Mouse (Mus musculus): ENCODE measurements at regions not wholly inside any gene's neighbourhood (a gene's known extent, or its start where the extent isn't known, plus 50 kb on each side); places are given as distances from the start of the nearest gene placed in this dataset.

- no peaks in the 10 kb centered on the region for H3K36me3 ChIP-seq (ENCODE audit: control insufficient read depth, insufficient read depth, low read length, poor library complexity, severe bottlenecking)
- no peaks in the 10 kb centered on the region for H3K27me3 ChIP-seq (ENCODE audit: control insufficient read depth, insufficient read depth, low read length, poor library complexity, severe bottlenecking)
- no peaks in the 10 kb centered on the region for H3K9me3 ChIP-seq (replicated peaks; ENCODE audit: control insufficient read depth, insufficient read depth, low read length, poor library complexity, severe bottlenecking)
- H3K9ac ChIP-seq (ENCODE audit: low read depth, poor library complexity, severe bottlenecking), result no peak overlapping the region
- TF ChIP-seq POLR2A (IDR thresholded peaks at IDR 0.05; ENCODE audit: insufficient read depth, low read length), result no peak
- no peak for TF ChIP-seq EP300 (IDR thresholded peaks at IDR 0.05; ENCODE audit: insufficient read depth, low read depth, low read length)
- no peak for TF ChIP-seq CTCF (IDR thresholded peaks at IDR 0.05; ENCODE audit: low read depth, low read length)
- no peak overlapping the region for H3K27ac ChIP-seq (ENCODE audit: insufficient read depth, low read length)
- no peak overlapping the region for H3K4me3 ChIP-seq (ENCODE audit: low read depth, low read length)
- H3K4me1 ChIP-seq (ENCODE audit: control insufficient read depth, insufficient read depth, low read length), result no peaks in the 10 kb centered on the region
These were observed 831.8 kb upstream of the Chrm3 start for GRCm38 (mm10) chr13:11192471-11192870.

GRCm38 (mm10) chr13:11181191-11181590 lies 820.5 kb upstream of the Chrm3 start:
- TF ChIP-seq CTCF (IDR thresholded peaks at IDR 0.05; ENCODE audit: low read depth, low read length) (no peak), EP300 (IDR thresholded peaks at IDR 0.05; ENCODE audit: insufficient read depth, low read depth, low read length) (no peak), POLR2A (IDR thresholded peaks at IDR 0.05; ENCODE audit: insufficient read depth, low read length) (no peak)
- Histone ChIP-seq H3K4me1 (ENCODE audit: control insufficient read depth, insufficient read depth, low read length) (peaks cover 3% of the 10 kb centered on the region), H3K4me3 (ENCODE audit: low read depth, low read length) (no peak overlapping the region), H3K9me3 (replicated peaks; ENCODE audit: control insufficient read depth, insufficient read depth, low read length, poor library complexity, severe bottlenecking) (no peaks in the 10 kb centered on the region), H3K9ac (ENCODE audit: low read depth, poor library complexity, severe bottlenecking) (no peak overlapping the region), H3K36me3 (ENCODE audit: control insufficient read depth, insufficient read depth, low read length, poor library complexity, severe bottlenecking) (no peaks in the 10 kb centered on the region), H3K27me3 (ENCODE audit: control insufficient read depth, insufficient read depth, low read length, poor library complexity, severe bottlenecking) (no peaks in the 10 kb centered on the region), H3K27ac (ENCODE audit: insufficient read depth, low read length) (no peak overlapping the region)

- H3K4me3 ChIP-seq (ENCODE audit: low read depth, low read length), result no peak overlapping the region
- H3K9ac ChIP-seq (ENCODE audit: low read depth, poor library complexity, severe bottlenecking), result no peak overlapping the region
- no peaks in the 10 kb centered on the region for H3K27me3 ChIP-seq (ENCODE audit: control insufficient read depth, insufficient read depth, low read length, poor library complexity, severe bottlenecking)
- TF ChIP-seq POLR2A (IDR thresholded peaks at IDR 0.05; ENCODE audit: insufficient read depth, low read length) (no peak), CTCF (IDR thresholded peaks at IDR 0.05; ENCODE audit: low read depth, low read length) (no peak), EP300 (IDR thresholded peaks at IDR 0.05; ENCODE audit: insufficient read depth, low read depth, low read length) (no peak)
- H3K4me1 ChIP-seq (ENCODE audit: control insufficient read depth, insufficient read depth, low read length), result peaks cover 3% of the 10 kb centered on the region
- no peak overlapping the region for H3K27ac ChIP-seq (ENCODE audit: insufficient read depth, low read length)
- H3K9me3 ChIP-seq (replicated peaks; ENCODE audit: control insufficient read depth, insufficient read depth, low read length, poor library complexity, severe bottlenecking), result no peaks in the 10 kb centered on the region
- no peaks in the 10 kb centered on the region for H3K36me3 ChIP-seq (ENCODE audit: control insufficient read depth, insufficient read depth, low read length, poor library complexity, severe bottlenecking)
These were observed 819.7 kb upstream of the Chrm3 start for GRCm38 (mm10) chr13:11180356-11180755.

- Histone ChIP-seq H3K9me3 (replicated peaks; ENCODE audit: control insufficient read depth, insufficient read depth, low read length, poor library complexity, severe bottlenecking) (no peaks in the 10 kb centered on the region), H3K4me1 (ENCODE audit: control insufficient read depth, insufficient read depth, low read length) (peaks cover 3% of the 10 kb centered on the region), H3K9ac (ENCODE audit: low read depth, poor library complexity, severe bottlenecking) (no peak overlapping the region), H3K36me3 (ENCODE audit: control insufficient read depth, insufficient read depth, low read length, poor library complexity, severe bottlenecking) (no peaks in the 10 kb centered on the region), H3K27ac (ENCODE audit: insufficient read depth, low read length) (no peak overlapping the region), H3K27me3 (ENCODE audit: control insufficient read depth, insufficient read depth, low read length, poor library complexity, severe bottlenecking) (no peaks in the 10 kb centered on the region), H3K4me3 (ENCODE audit: low read depth, low read length) (no peak overlapping the region)
- no peak for TF ChIP-seq POLR2A (IDR thresholded peaks at IDR 0.05; ENCODE audit: insufficient read depth, low read length)
- no peak for TF ChIP-seq EP300 (IDR thresholded peaks at IDR 0.05; ENCODE audit: insufficient read depth, low read depth, low read length)
- TF ChIP-seq CTCF (IDR thresholded peaks at IDR 0.05; ENCODE audit: low read depth, low read length), result no peak
These were observed 817.9 kb upstream of the Chrm3 start for GRCm38 (mm10) chr13:11178586-11178985.

GRCm38 (mm10) chr13:11177642-11178420 lies 817.2 kb upstream of the Chrm3 start:
- TF ChIP-seq CTCF (IDR thresholded peaks at IDR 0.05; ENCODE audit: low read depth, low read length) (no peak), POLR2A (IDR thresholded peaks at IDR 0.05; ENCODE audit: insufficient read depth, low read length) (no peak), EP300 (IDR thresholded peaks at IDR 0.05; ENCODE audit: insufficient read depth, low read depth, low read length) (no peak)
- H3K4me1 ChIP-seq (ENCODE audit: control insufficient read depth, insufficient read depth, low read length), result peaks cover 3% of the 10 kb centered on the region
- no peaks in the 10 kb centered on the region for H3K9me3 ChIP-seq (replicated peaks; ENCODE audit: control insufficient read depth, insufficient read depth, low read length, poor library complexity, severe bottlenecking)
- H3K36me3 ChIP-seq (ENCODE audit: control insufficient read depth, insufficient read depth, low read length, poor library complexity, severe bottlenecking), result no peaks in the 10 kb centered on the region
- no peaks in the 10 kb centered on the region for H3K27me3 ChIP-seq (ENCODE audit: control insufficient read depth, insufficient read depth, low read length, poor library complexity, severe bottlenecking)
- no peak overlapping the region for H3K4me3 ChIP-seq (ENCODE audit: low read depth, low read length)
- H3K27ac ChIP-seq (ENCODE audit: insufficient read depth, low read length), result no peak overlapping the region
- no peak overlapping the region for H3K9ac ChIP-seq (ENCODE audit: low read depth, poor library complexity, severe bottlenecking)

GRCm38 (mm10) chr13:11167115-11167514 lies 806.5 kb upstream of the Chrm3 start:
- Histone ChIP-seq H3K9ac (ENCODE audit: low read depth, poor library complexity, severe bottlenecking) (no peak overlapping the region), H3K4me3 (ENCODE audit: low read depth, low read length) (no peak overlapping the region), H3K27ac (ENCODE audit: insufficient read depth, low read length) (no peak overlapping the region), H3K36me3 (ENCODE audit: control insufficient read depth, insufficient read depth, low read length, poor library complexity, severe bottlenecking) (no peaks in the 10 kb centered on the region), H3K4me1 (ENCODE audit: control insufficient read depth, insufficient read depth, low read length) (no peaks in the 10 kb centered on the region), H3K9me3 (replicated peaks; ENCODE audit: control insufficient read depth, insufficient read depth, low read length, poor library complexity, severe bottlenecking) (0 out of 2 replicates have a peak, but pooled peaks cover 2% of the 10 kb centered on the region), H3K27me3 (ENCODE audit: control insufficient read depth, insufficient read depth, low read length, poor library complexity, severe bottlenecking) (no peaks in the 10 kb centered on the region)
- TF ChIP-seq EP300 (IDR thresholded peaks at IDR 0.05; ENCODE audit: insufficient read depth, low read depth, low read length), result no peak
- no peak for TF ChIP-seq POLR2A (IDR thresholded peaks at IDR 0.05; ENCODE audit: insufficient read depth, low read length)
- TF ChIP-seq CTCF (IDR thresholded peaks at IDR 0.05; ENCODE audit: low read depth, low read length), result no peak

All from ES-Bruce4 (cell line).